Mouse (Mus musculus) granulocyte monocyte progenitor cell, adult 5-6 weeks (primary cell): ENCODE results near the gene Apol10b. TPM values are rescaled to one million over a fixed set of nuclear protein-coding genes. Genes with fewer than 3 reads are reported as not detected.
"Not testable (repeated sequence)": the region's sequence is repeated elsewhere in the genome, so short reads cannot be mapped to it uniquely, and the experiment has no call there.

Experiments used
- ATAC-seq: replicated peaks from 2 replicates; pipeline ENCODE4 v1.8.0; 2016; ENCODE audit warnings: mild to moderate bottlenecking, moderate TSS enrichment, inconsistent platforms; ENCODE audit not compliant: poor library complexity, severe bottlenecking
- total RNA-seq, 2 experiments: library from RNA; stranded (forward) in 1 of 2; stranded (reverse) in 1 of 2; fragments of 200-712, 200-1000 nt in 1 of 2; fragments of >200 nt in 1 of 2; fragmentation: Nextera tagmentation in 1 of 2; gene quantifications; 2 replicates each; pipeline ENCODE4 v1.2.3; 2014 to 2017

Apol10b gene
- total RNA-seq (2014; fragmentation: Nextera tagmentation) (not detected in 2 replicates), total RNA-seq (2017) (not detected in 2 replicates)

GRCm38 (mm10) chr15:77595961-77596360 lies at the start of gene Apol10b:
Gene Apol10b, minus strand, starts transcription at chr15:77596125.
- ATAC-seq: no peak

- ATAC-seq: not testable (repeated sequence)
These were observed 47.3 kb upstream of the Apol10b start, which contains the start of gene Apol11b for GRCm38 (mm10) chr15:77643176-77643575. Gene Apol11b, minus strand, starts transcription at chr15:77643286.

DNA sequence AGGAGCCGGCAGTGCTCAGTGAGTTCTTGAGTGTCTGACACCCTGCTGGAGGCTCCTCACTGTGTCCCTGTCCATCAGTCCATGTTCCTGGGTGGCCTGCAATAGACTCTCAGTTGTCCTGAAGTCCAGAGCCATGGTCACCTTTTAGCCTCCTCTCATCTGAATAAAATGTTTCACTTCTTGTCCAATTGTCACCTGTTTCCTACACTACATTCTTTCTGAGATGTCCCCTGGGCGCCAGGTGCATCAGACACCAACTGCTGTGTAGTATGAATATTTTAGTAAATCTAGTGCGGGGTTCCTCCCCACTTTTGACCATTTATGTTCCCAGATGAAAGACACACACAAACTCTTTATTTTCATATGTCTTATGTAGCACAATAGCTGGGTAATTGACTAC lies 33.9 kb upstream of the Apol10b start:
- ATAC-seq: not testable (repeated sequence)

GRCm38 (mm10) chr15:77628647-77629046 lies 32.7 kb upstream of the Apol10b start:
- ATAC-seq: not testable (repeated sequence)

DNA sequence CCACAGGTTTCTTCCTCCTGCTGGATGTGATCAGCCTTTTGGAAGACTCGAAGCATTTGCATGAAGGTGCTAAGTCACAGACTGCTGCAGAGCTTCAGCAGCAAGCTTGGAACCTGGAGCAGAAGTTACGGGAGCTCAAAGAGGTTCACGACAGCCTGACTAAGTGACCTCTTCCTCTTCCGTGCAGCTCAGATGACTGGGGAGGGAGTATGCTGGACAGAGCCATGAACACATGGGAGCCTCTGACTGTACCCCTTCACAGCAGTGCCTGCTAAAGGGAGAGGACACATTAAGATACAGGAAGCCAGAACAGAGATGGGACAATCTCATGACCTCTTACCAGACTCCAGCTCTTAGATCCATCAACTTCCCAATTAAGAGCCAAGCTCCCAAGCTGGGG lies 30.5 kb upstream of the Apol10b start:
- 0 out of 2 replicates have a peak, but pooled peaks have one; percentile 25 for ATAC-seq

- ATAC-seq: no peak
These were observed 28.8 kb upstream of the Apol10b start for GRCm38 (mm10) chr15:77624710-77625109.

GRCm38 (mm10) chr15:77606069-77606468 lies 10.1 kb upstream of the Apol10b start:
- ATAC-seq: no peak

DNA sequence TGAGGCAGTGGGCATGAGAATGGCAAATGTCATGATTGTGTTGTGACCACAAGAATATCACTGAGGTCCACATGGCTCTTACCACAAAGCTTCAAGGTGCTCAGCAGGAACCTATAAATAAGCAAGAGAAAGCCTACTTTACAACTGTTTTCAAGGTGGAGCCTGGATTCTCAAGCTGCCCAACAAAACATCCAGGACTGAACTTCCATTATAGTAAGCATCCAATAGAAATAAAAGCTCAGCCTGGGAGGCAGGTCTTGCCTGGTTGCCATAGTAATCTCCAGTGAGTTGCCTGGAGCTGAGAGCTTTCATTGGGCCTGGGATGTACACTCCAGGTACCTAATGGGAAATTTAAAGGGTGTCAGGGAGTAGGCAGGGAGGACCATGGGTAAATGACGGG lies 3.0 kb upstream of the Apol10b start, which contains the start of gene Gm36245:
Gm36245 (plus strand) TSS at position 301 of the 400 bp plus-strand sequence.
- no peak for ATAC-seq

DNA sequence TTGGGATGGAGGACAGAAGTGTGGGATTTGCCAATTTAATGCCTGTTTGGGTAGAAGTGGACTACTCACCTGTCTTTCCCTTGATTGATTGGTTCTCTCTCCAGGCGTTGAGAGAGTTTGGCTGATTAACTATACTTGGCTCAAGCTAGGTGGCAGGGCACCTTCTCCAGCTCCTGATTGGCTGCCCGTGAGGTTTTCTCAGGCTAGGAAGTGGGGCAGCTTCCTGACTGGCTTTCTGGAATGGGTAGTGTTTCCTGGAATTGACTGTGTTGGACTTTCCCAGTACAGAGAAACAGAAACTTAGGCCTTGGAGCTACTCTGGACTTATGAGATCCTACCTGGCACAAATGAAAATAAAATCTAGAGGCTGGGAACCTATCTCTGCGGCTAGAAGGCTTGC lies 2.5 kb upstream of the Apol10b start:
- ATAC-seq: no peak

DNA sequence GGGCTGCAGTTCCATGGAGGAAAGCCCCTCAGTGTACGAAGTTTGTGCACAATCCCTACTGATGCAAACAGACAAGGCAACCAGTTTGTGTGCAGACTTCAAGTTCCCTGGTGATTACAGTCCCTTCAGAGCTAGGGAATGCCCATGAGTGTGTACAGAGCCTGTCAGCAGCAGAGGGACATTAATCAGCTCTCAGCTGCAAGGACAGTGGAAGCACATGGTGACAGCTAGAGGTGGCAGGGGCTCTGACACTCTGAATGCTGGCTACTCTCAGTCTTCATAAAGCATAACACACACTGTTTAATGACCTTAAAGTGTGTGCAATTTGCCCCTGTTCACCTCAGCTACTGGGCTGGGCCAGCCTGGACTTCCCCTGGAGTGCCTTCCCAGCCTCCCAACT lies 2.4 kb downstream of the Apol10b start:
- ATAC-seq: no peak

GRCm38 (mm10) chr15:77590881-77591280 lies 5.0 kb downstream of the Apol10b start:
- ATAC-seq: no peak

- no peak for ATAC-seq
These were observed 6.9 kb downstream of the Apol10b start for GRCm38 (mm10) chr15:77588981-77589380.

- no peak for ATAC-seq
These were observed 8.9 kb downstream of the Apol10b start for GRCm38 (mm10) chr15:77587026-77587425.

DNA sequence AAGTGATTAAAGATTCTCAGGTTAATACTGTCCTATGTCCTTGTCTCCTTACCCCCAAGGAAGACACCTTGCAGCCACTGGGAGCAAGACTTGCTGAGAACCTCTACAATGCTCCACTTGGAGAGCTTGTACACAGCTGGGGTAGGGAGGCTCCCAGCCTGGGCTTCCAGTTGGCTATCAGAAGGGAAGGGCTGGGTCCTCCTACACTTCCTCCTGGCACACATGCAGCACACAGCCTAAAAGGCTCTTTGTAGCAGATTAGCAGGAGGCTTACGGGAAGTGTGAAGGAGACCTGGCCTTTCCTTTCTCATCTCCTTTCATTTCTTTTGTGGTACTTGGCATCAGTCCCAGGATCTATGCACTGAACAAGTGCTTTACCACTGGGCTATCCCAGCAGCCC lies 14.2 kb downstream of the Apol10b start:
- ATAC-seq: no peak

DNA sequence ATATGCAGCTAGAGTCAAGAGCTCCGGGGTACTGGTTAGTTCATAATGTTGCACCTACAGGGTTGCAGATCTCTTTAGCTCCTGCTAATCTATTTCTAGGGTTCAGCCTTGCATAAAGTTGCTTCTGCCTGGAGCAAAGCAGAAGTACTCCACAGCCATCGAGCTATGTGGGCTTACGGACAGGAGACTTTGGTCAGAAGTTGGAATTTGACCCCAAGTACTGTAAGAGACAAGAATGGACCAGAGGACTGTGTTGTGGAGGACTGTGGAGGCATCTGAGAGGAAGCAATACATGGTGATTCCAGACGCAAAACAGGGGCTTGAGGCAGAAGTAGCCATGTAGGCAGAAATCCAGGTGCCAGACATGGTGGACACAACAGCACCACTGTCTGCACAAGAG lies 16.6 kb downstream of the Apol10b start:
- ATAC-seq: no peak

DNA sequence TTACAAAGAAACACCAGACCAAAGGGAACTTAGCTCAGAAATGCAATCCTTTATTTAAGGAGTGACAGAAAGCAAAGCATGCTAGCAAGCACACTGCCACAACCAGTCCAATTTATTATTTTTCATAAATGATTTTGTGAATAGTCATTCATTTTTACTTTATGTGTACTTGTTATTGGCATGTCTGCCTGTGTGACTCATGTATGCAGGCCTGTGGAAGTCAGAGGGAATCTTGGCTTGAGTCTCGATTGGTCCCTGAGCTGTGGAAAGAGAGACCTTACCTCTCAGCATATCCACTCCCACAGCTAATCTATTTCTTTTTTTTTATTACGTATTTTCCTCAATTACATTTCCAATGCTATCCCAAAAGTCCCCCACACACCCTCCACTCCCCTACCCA lies 17.1 kb downstream of the Apol10b start:
- no peak for ATAC-seq

GRCm38 (mm10) chr15:77563219-77563618 lies 32.7 kb downstream of the Apol10b start:
- ATAC-seq: no peak

- ATAC-seq: no peak
These were observed 34.1 kb downstream of the Apol10b start, which contains the start of gene 1700025B11Rik for GRCm38 (mm10) chr15:77561792-77562191. Gene 1700025B11Rik, minus strand, starts transcription at chr15:77561892.

DNA sequence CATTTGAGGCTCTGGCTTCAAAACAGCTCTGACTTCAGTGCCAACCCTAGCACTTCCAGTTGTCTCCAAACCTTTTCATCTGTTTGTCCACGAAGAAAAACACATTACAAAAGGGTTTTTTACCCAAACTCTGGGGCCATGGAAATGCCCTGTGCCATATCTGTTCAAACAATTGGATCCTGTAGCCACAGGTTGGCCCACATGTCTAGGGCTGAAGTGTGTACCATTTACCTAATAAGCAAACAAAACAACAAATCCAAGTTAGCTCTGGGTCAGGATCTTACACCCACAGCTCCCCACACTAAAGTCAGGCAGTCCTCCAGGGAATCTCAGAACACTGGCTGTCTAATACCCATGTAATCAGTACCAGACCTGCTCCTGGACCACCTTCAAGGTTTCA lies 56.7 kb downstream of the Apol10b start:
- not testable (repeated sequence) for ATAC-seq
